Mouse (Mus musculus): Measurements from ENCODE around the gene Gm20388.
A peak's percentile ranks its signal among the peaks of the same experiment; 100 is the strongest.

The Gm20388 gene

GRCm38 (mm10) chr8:120259206-120259605, 348.6 kb downstream of the Gm20388 start:
- DNase-seq (ENCODE audit: low read depth, low spot score): no peak

- DNase-seq (ENCODE audit: low read depth, low spot score): no peak
Measured at GRCm38 (mm10) chr8:120260677-120261076, 350.0 kb downstream of the Gm20388 start.

GRCm38 (mm10) chr8:120261338-120262120, 350.9 kb downstream of the Gm20388 start:
- DNase-seq (ENCODE audit: low read depth, low spot score): no peak

- no peak for DNase-seq (ENCODE audit: low read depth, low spot score)
Measured at GRCm38 (mm10) chr8:120263879-120264278, 353.2 kb downstream of the Gm20388 start.

GRCm38 (mm10) chr8:120264388-120264943, 353.8 kb downstream of the Gm20388 start:
- DNase-seq (ENCODE audit: low read depth, low spot score): no peak

GRCm38 (mm10) chr8:120264944-120265453, 354.4 kb downstream of the Gm20388 start:
- DNase-seq (ENCODE audit: low read depth, low spot score): peak; percentile 89

- peak; percentile 62 for DNase-seq (ENCODE audit: low read depth, low spot score)
Measured at GRCm38 (mm10) chr8:120265471-120265870, 354.8 kb downstream of the Gm20388 start.

GRCm38 (mm10) chr8:120268541-120268980, 357.9 kb downstream of the Gm20388 start:
- peak; percentile 80 for DNase-seq (ENCODE audit: low read depth, low spot score)

- DNase-seq (ENCODE audit: low read depth, low spot score): peak; percentile 84
Measured at GRCm38 (mm10) chr8:120270449-120270848, 359.8 kb downstream of the Gm20388 start.

- DNase-seq (ENCODE audit: low read depth, low spot score): no peak
Measured at GRCm38 (mm10) chr8:120273430-120273829, 362.8 kb downstream of the Gm20388 start.

- peak; percentile 85 for DNase-seq (ENCODE audit: low read depth, low spot score)
Measured at GRCm38 (mm10) chr8:120276051-120276890, 365.6 kb downstream of the Gm20388 start.

GRCm38 (mm10) chr8:120276891-120277426, 366.3 kb downstream of the Gm20388 start:
- no peak for DNase-seq (ENCODE audit: low read depth, low spot score)

- DNase-seq (ENCODE audit: low read depth, low spot score): no peak
Measured at GRCm38 (mm10) chr8:120278009-120278408, 367.4 kb downstream of the Gm20388 start.

- DNase-seq (ENCODE audit: low read depth, low spot score): no peak
Measured at GRCm38 (mm10) chr8:120279418-120279817, 368.8 kb downstream of the Gm20388 start.

- peak; percentile 90 for DNase-seq (ENCODE audit: low read depth, low spot score)
Measured at GRCm38 (mm10) chr8:120281487-120281886, 370.8 kb downstream of the Gm20388 start.

- DNase-seq (ENCODE audit: low read depth, low spot score): no peak
Measured at GRCm38 (mm10) chr8:120282465-120282864, 371.8 kb downstream of the Gm20388 start.

GRCm38 (mm10) chr8:120284265-120284664, 373.6 kb downstream of the Gm20388 start:
- DNase-seq (ENCODE audit: low read depth, low spot score): peak; percentile 73

GRCm38 (mm10) chr8:120285033-120285432, 374.4 kb downstream of the Gm20388 start:
- DNase-seq (ENCODE audit: low read depth, low spot score): no peak

GRCm38 (mm10) chr8:120285878-120286277, 375.2 kb downstream of the Gm20388 start:
- no peak for DNase-seq (ENCODE audit: low read depth, low spot score)

GRCm38 (mm10) chr8:120288122-120288908, 377.7 kb downstream of the Gm20388 start:
- peak; percentile 89 for DNase-seq (ENCODE audit: low read depth, low spot score)

GRCm38 (mm10) chr8:120289191-120289590, 378.6 kb downstream of the Gm20388 start:
- DNase-seq (ENCODE audit: low read depth, low spot score): no peak
